Mouse (Mus musculus) liver, embryonic 14.5 days (tissue): Measurements from ENCODE around the gene Gm48552. TPM values are rescaled to one million over a fixed set of nuclear protein-coding genes. Genes with fewer than 3 reads are reported as not detected.

Experiments
- ATAC-seq: fragments of 200-750 bp; cut with Nextera tagmentation; 2 replicates; pipeline ENCODE4 v1.8.0; 2017; ENCODE audit warnings: moderate number of reproducible peaks, mild to moderate bottlenecking, moderate library complexity; ENCODE audit not compliant: insufficient read depth
- DNase-seq, 3 experiments: peaks; one replicate each; pipeline ENCODE4 v3.0.0-alpha.2; 2012 to 2013; ENCODE audit warnings: low read depth in 3 of 3, low spot score in 3 of 3
- H3K27ac ChIP-seq: fragments of 300-500 bp; sonication (generic); 2 replicates; pipeline ENCODE4 v1.5.1; 2014; ENCODE audit warnings: moderate library complexity, mild to moderate bottlenecking, control low read depth, inconsistent platforms
- H3K27me3 ChIP-seq: fragments of 300-500 bp; sonication (generic); 2 replicates; pipeline ENCODE4 v1.6.1; 2014; ENCODE audit warnings: mild to moderate bottlenecking, low read length, moderate library complexity; ENCODE audit not compliant: control insufficient read depth, insufficient read depth
- H3K36me3 ChIP-seq: fragments of 300-500 bp; sonication (generic); replicated peaks from 2 replicates; pipeline ENCODE4 v1.6.1; 2014; ENCODE audit warnings: low read depth; ENCODE audit not compliant: control insufficient read depth, insufficient read depth
- H3K4me1 ChIP-seq, 2 experiments: fragments of 200-500 bp in 1 of 2; fragments of 300-500 bp in 1 of 2; sonication (generic) in 1 of 2; replicated peaks; 2 replicates each; pipeline ENCODE4 v1.6.1; 2012 to 2014; ENCODE audit warnings: antibody characterized with exemption in 1 of 2, inconsistent platforms in 1 of 2, low read length in 1 of 2; ENCODE audit not compliant: control insufficient read depth in 2 of 2, insufficient read depth in 2 of 2
- H3K4me2 ChIP-seq: fragments of 300-500 bp; sonication (generic); 2 replicates; pipeline ENCODE4 v1.6.1; 2014; ENCODE audit warnings: low read depth, mild to moderate bottlenecking, control low read depth, moderate library complexity
- H3K4me3 ChIP-seq, 2 experiments: fragments of 200-500 bp in 1 of 2; fragments of 300-500 bp in 1 of 2; sonication (generic) in 1 of 2; 2 replicates each; pipeline ENCODE4 v1.5.1; 2012 to 2014; ENCODE audit warnings: low read depth in 2 of 2, low read length in 2 of 2, mild to moderate bottlenecking in 2 of 2, control low read depth in 1 of 2, inconsistent platforms in 1 of 2, moderate library complexity in 1 of 2; ENCODE audit not compliant: insufficient read depth in 1 of 2
- H3K9ac ChIP-seq: fragments of 300-500 bp; sonication (generic); replicated peaks from 2 replicates; pipeline ENCODE4 v1.6.1; 2014; ENCODE audit warnings: mild to moderate bottlenecking, control low read depth, moderate library complexity
- H3K9me3 ChIP-seq: fragments of 300-500 bp; sonication (generic); 2 replicates; pipeline ENCODE4 v1.6.1; 2016; ENCODE audit warnings: low read length, mixed read lengths; ENCODE audit not compliant: control insufficient read depth
- CTCF ChIP-seq: IDR thresholded peaks from 2 replicates; pipeline ENCODE4 v1.5.1; 2016; ENCODE audit warnings: antibody characterized with exemption, low read depth, control low read depth
- EP300 ChIP-seq: IDR thresholded peaks from 2 replicates; pipeline ENCODE4 v1.6.1; 2016; ENCODE audit warnings: antibody characterized with exemption, low read depth
- WGBS: fragments of 180-500 bp; shearing (Covaris S2); extraction: QIAGEN DNeasy Blood & Tissue Kit; methylation state at CpG from one replicate; pipeline ENCODE4 v1.1.7; 2014; ENCODE audit not compliant: insufficient replicate concordance; 5-methylcytosine and 5-hydroxymethylcytosine counted together
- polyA plus RNA-seq, 2 experiments: library from polyadenylated mRNA; depleted of rRNA in 1 of 2; stranded (reverse) in 1 of 2; unstranded in 1 of 2; fragments of >200 nt; fragmentation: Nextera tagmentation in 1 of 2; extraction: Ambion mirVana in 1 of 2; gene quantifications; 2 replicates each; pipeline versions ENCODE4 v1.2.1 to v1.2.3; 2012 to 2014

The Gm48552 gene
- polyA plus RNA-seq, 2 experiments: 0.36 to 0.90 TPM

DNA sequence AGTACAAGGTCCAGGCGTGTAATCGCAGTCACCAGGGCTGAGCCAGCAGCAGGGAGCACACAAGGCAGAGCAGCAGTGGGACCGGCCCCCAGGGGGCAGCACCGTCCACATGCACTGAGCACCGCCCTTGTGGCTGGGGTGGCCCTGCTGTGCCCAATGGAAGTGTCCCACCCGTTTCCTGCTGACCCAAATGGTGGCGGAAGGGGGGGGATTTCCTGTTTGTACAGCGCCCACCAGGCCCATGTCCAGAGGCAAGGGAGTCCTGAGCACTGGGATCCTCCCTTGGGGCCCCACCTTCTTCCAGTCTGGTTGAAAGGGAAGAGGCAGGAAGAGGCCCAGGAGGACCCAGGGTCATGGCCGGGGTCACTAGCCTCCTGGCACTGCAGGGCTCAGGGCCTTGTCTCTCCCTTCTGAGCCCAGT, 20.1 kb downstream of the Gm48552 start:
- Histone ChIP-seq H3K9ac (no peak overlapping the region), H3K36me3 (no peaks in the 10 kb centered on the region), H3K4me1 (peaks cover 0 to 12% of the 10 kb centered on the region in 2 experiments; a peak in 2 of 4 replicates), H3K4me3 (no peak overlapping the region), H3K27ac (no peak overlapping the region), H3K9me3 (no peaks in the 10 kb centered on the region), H3K4me2 (peak overlapping the region; percentile 25; the same call in 1 of the 2 replicates), H3K27me3 (peaks cover 31% of the 10 kb centered on the region)
- DNase-seq: peak in 2 of 3 experiments; percentile 56 to 67
- WGBS: 3% methylated on average over 9 of the region's 9 CpGs
- peak; percentile 67 for ATAC-seq
- TF ChIP-seq CTCF (peak; percentile 98), EP300 (no peak)

DNA sequence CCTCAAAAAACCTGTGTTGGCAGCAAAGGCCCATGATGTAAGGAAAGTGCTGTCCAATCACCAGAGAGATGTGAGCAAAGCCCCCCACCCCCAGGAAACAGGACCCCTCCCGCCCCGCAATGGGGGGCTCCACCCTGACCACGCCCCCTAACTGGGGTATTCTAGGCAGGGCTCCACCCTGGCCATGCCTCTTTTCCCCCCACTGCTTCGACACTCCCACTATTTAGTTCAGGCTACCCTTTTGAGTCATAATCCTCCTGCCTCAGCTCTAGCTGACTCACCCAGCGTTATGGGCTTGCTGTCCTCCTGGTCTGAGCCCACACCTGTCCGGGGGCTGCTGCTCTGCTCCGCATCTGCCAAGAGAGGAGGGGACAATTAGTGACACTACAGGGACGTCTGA, 20.5 kb downstream of the Gm48552 start:
- WGBS: 14% methylated on average over 8 of the region's 8 CpGs
- peak; percentile 4; the same call in 1 of the 2 replicates for ATAC-seq
- Histone ChIP-seq H3K4me1 (peaks cover under 1 to 14% of the 10 kb centered on the region in 2 experiments; a peak in 2 of 4 replicates), H3K27ac (no peak overlapping the region), H3K9me3 (no peaks in the 10 kb centered on the region), H3K4me3 (no peak overlapping the region), H3K36me3 (no peaks in the 10 kb centered on the region), H3K4me2 (peak overlapping the region; percentile 31), H3K9ac (no peak overlapping the region), H3K27me3 (peaks cover 31% of the 10 kb centered on the region)
- no peak for DNase-seq
- no peak for TF ChIP-seq EP300
- TF ChIP-seq CTCF: no peak

GRCm38 (mm10) chr10:81410350-81410749, 21.5 kb downstream of the Gm48552 start:
- H3K4me3 ChIP-seq: no peak overlapping the region
- no peak for DNase-seq
- H3K9me3 ChIP-seq: no peaks in the 10 kb centered on the region
- peaks cover 2 to 15% of the 10 kb centered on the region in 2 experiments; a peak in 2 of 4 replicates for H3K4me1 ChIP-seq
- 20% methylated on average over 4 of the region's 4 CpGs for WGBS
- peaks cover 28% of the 10 kb centered on the region for H3K27me3 ChIP-seq
- ATAC-seq: no peak
- no peak overlapping the region for H3K9ac ChIP-seq
- no peak overlapping the region for H3K27ac ChIP-seq
- no peak for TF ChIP-seq EP300
- no peak for TF ChIP-seq CTCF
- no peaks in the 10 kb centered on the region for H3K36me3 ChIP-seq
- H3K4me2 ChIP-seq: peak overlapping the region; percentile 31; the same call in 1 of the 2 replicates

DNA sequence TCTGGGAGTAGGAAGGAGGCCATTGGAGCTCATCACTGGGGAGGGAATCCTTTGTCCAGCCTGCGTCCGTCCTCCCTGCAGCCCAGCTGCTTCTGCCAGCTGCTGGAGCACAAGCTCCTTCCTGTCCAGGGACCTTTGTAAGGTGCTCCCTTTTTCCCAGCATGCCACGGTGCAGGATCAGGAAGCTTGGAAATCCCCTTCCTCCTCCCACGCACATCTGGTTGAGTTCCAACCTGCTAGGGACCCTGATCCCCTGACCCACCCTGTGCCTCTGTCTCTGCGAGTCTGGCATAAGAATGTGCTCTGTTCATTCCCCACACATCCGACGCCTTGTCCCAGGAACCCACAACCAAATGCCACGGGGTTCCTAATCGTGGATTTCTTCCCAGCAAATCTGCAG, 22.2 kb downstream of the Gm48552 start:
- TF ChIP-seq EP300: no peak
- no peak for TF ChIP-seq CTCF
- H3K27me3 ChIP-seq: peaks cover 28% of the 10 kb centered on the region
- 72% methylated on average over 9 of the region's 9 CpGs for WGBS
- H3K4me2 ChIP-seq: no peak overlapping the region
- H3K4me3 ChIP-seq: no peak overlapping the region
- H3K4me1 ChIP-seq: peaks cover 2 to 15% of the 10 kb centered on the region in 2 experiments; a peak in 2 of 4 replicates
- H3K27ac ChIP-seq: no peak overlapping the region
- no peak overlapping the region for H3K9ac ChIP-seq
- no peak for DNase-seq
- no peak for ATAC-seq
- no peaks in the 10 kb centered on the region for H3K9me3 ChIP-seq
- H3K36me3 ChIP-seq: no peaks in the 10 kb centered on the region

DNA sequence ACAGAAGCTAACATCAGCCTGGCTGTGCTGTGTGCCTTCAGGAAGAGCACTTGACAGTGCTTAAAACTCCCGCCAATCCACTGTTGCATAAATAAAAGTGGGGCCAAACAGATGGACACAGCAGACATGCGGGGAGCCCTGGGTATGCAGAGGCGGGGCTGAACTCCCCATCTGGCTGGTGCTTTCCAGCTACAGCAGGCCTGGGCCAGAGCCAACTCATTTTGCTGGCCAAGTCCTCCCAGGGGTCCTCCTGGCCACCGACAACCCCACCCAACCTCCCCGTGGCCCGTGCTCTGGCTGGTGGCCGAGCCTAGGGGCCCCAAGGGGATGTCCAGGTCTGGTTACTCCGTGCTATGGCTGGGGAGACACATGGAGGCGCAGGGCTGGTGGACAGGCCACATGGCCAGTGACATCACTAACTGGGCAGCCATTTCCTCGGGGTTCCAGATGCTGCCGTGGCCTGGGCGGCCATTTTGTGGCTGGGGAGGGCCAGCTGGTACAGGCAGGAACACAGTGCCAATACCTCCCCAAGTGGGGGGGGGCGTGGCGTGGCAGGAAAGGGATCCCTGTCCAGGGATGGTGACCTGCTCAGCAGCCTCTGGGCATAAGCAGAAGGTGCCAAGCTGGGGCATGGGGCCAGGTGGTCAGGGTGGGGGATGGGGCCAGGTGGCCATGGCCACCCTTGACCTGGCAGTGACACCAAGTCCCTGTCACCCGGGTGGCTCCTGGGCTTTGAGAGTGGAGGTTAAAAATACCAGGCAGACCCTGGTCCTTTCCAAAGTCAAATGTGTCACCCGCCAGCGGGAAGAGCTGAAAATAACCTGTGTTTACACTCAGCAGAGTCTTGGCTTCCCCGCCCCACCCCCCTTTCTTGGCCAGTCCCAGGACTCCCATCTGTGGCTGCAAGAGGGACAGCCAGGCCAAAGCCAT, 22.9 kb downstream of the Gm48552 start:
- no peaks in the 10 kb centered on the region for H3K36me3 ChIP-seq
- H3K4me1 ChIP-seq: peaks cover 2 to 15% of the 10 kb centered on the region in 2 experiments; a peak in 2 of 4 replicates
- H3K9ac ChIP-seq: no peak overlapping the region
- peaks cover 21% of the 10 kb centered on the region for H3K27me3 ChIP-seq
- DNase-seq (no peak), ATAC-seq (no peak)
- TF ChIP-seq EP300 (no peak), CTCF (no peak)
- no peak overlapping the region for H3K4me3 ChIP-seq
- no peaks in the 10 kb centered on the region for H3K9me3 ChIP-seq
- WGBS: 65% methylated on average over 18 of the region's 18 CpGs
- no peak overlapping the region for H3K4me2 ChIP-seq
- no peak overlapping the region for H3K27ac ChIP-seq
